Mouse (Mus musculus) erythroblast, adult 5-6 weeks (primary cell): ENCODE measurements at regions not wholly inside any gene's neighbourhood (a gene's known extent, or its start where the extent isn't known, plus 50 kb on each side); places are given as distances from the start of the nearest gene placed in this dataset.

Experiments
- ATAC-seq: replicated peaks from 2 replicates; pipeline ENCODE4 v1.8.0; 2016; ENCODE audit warnings: moderate number of reproducible peaks, mild to moderate bottlenecking, moderate TSS enrichment, inconsistent platforms; ENCODE audit not compliant: poor library complexity, low FRiP score, severe bottlenecking

- ATAC-seq, result no peak
Observed at GRCm38 (mm10) chr3:52530406-52530970, 262.4 kb downstream of the Foxo1 start.

GRCm38 (mm10) chr3:52529136-52529535, 261.0 kb downstream of the Foxo1 start:
- ATAC-seq, result no peak

GRCm38 (mm10) chr3:52528521-52528920, 260.4 kb downstream of the Foxo1 start:
- no peak for ATAC-seq

GRCm38 (mm10) chr3:52527781-52528180, 259.6 kb downstream of the Foxo1 start:
- ATAC-seq, result no peak

GRCm38 (mm10) chr3:52527010-52527754, 259.0 kb downstream of the Foxo1 start:
- no peak for ATAC-seq

- ATAC-seq, result no peak
Observed at GRCm38 (mm10) chr3:52522886-52523285, 254.8 kb downstream of the Foxo1 start.

- ATAC-seq, result no peak
Observed at GRCm38 (mm10) chr3:52520609-52520947, 252.4 kb downstream of the Foxo1 start.

- ATAC-seq, result no peak
Observed at GRCm38 (mm10) chr3:52519910-52520608, 251.9 kb downstream of the Foxo1 start.

- no peak for ATAC-seq
Observed at GRCm38 (mm10) chr3:52517808-52518207, 249.7 kb downstream of the Foxo1 start.

GRCm38 (mm10) chr3:52516691-52517090, 248.6 kb downstream of the Foxo1 start:
- no peak for ATAC-seq

- ATAC-seq, result no peak
Observed at GRCm38 (mm10) chr3:52512761-52513160, 244.6 kb downstream of the Foxo1 start.

GRCm38 (mm10) chr3:52511549-52511948, 243.4 kb downstream of the Foxo1 start:
- ATAC-seq, result no peak

- ATAC-seq, result no peak
Observed at GRCm38 (mm10) chr3:52510831-52511230, 242.7 kb downstream of the Foxo1 start.

GRCm38 (mm10) chr3:52510088-52510765, 242.1 kb downstream of the Foxo1 start:
- ATAC-seq, result no peak

GRCm38 (mm10) chr3:52503925-52504324, 235.8 kb downstream of the Foxo1 start:
- ATAC-seq, result no peak

- ATAC-seq, result no peak
Observed at GRCm38 (mm10) chr3:52502223-52502622, 234.1 kb downstream of the Foxo1 start.

- ATAC-seq, result no peak
Observed at GRCm38 (mm10) chr3:52501614-52502013, 233.5 kb downstream of the Foxo1 start.

GRCm38 (mm10) chr3:52500026-52500425, 231.9 kb downstream of the Foxo1 start:
- ATAC-seq, result no peak

GRCm38 (mm10) chr3:52499581-52499980, 231.4 kb downstream of the Foxo1 start:
- no peak for ATAC-seq

GRCm38 (mm10) chr3:52498506-52499228, 230.5 kb downstream of the Foxo1 start:
- ATAC-seq, result no peak
